Mouse (Mus musculus) stomach, postnatal 0 days (tissue): ENCODE results near the gene Rtl5. TPM values are rescaled to one million over a fixed set of nuclear protein-coding genes. Genes with fewer than 3 reads are reported as not detected.
A peak's percentile ranks its signal among the peaks of the same experiment; 100 is the strongest.

Experiments used
- ATAC-seq: fragments of 200-750 bp; cut with Nextera tagmentation; 2 replicates; pipeline ENCODE4 v1.8.0; 2017; ENCODE audit not compliant: low FRiP score, low TSS enrichment
- DNase-seq: peaks from one replicate; pipeline ENCODE4 v3.0.0-alpha.2; 2016; ENCODE audit warnings: low spot score
- H3K27ac ChIP-seq: fragments of 300-500 bp; sonication (generic); replicated peaks from 2 replicates; pipeline ENCODE4 v1.5.1; 2014; ENCODE audit warnings: mild to moderate bottlenecking, control low read depth
- H3K27me3 ChIP-seq: fragments of 300-500 bp; sonication (generic); 2 replicates; pipeline ENCODE4 v1.6.1; 2014; ENCODE audit warnings: low read length; ENCODE audit not compliant: control insufficient read depth, insufficient read depth
- H3K36me3 ChIP-seq: fragments of 300-500 bp; sonication (generic); 2 replicates; pipeline ENCODE4 v1.6.1; 2014; ENCODE audit warnings: low read length, mixed read lengths; ENCODE audit not compliant: control insufficient read depth, insufficient read depth
- H3K4me1 ChIP-seq: fragments of 300-500 bp; sonication (generic); replicated peaks from 2 replicates; pipeline ENCODE4 v1.6.1; 2014; ENCODE audit warnings: antibody characterized with exemption; ENCODE audit not compliant: control insufficient read depth, insufficient read depth
- H3K4me2 ChIP-seq: fragments of 300-500 bp; sonication (generic); replicated peaks from 2 replicates; pipeline ENCODE4 v1.6.1; 2014; ENCODE audit warnings: low read depth, mild to moderate bottlenecking, control low read depth, moderate library complexity
- H3K4me3 ChIP-seq: fragments of 300-500 bp; sonication (generic); 2 replicates; pipeline ENCODE4 v1.5.1; 2014; ENCODE audit warnings: low read depth, low read length, control low read depth
- H3K9ac ChIP-seq: fragments of 300-500 bp; sonication (generic); 2 replicates; pipeline ENCODE4 v1.6.1; 2014; ENCODE audit warnings: mild to moderate bottlenecking, low read length, control low read depth, mixed read lengths
- H3K9me3 ChIP-seq: fragments of 300-500 bp; sonication (generic); 2 replicates; pipeline ENCODE4 v1.6.1; 2016; ENCODE audit warnings: low read length; ENCODE audit not compliant: control insufficient read depth
- CTCF ChIP-seq: IDR thresholded peaks from 2 replicates; pipeline ENCODE4 v1.5.1; 2016; ENCODE audit warnings: antibody characterized with exemption, low read depth, mild to moderate bottlenecking, moderate library complexity
- EP300 ChIP-seq: optimal IDR thresholded peaks from 2 replicates; pipeline ENCODE3; 2016; ENCODE audit warnings: antibody characterized with exemption
- WGBS: fragments of 180-500 bp; shearing (Covaris S2); extraction: QIAGEN DNeasy Blood & Tissue Kit; methylation state at CpG from one replicate; pipeline ENCODE4 v1.1.7; 2014; 5-methylcytosine and 5-hydroxymethylcytosine counted together
- polyA plus RNA-seq: library from polyadenylated mRNA; unstranded; fragments of >200 nt; fragmentation: Nextera tagmentation; extraction: Ambion mirVana; gene quantifications from 2 replicates; pipeline ENCODE4 v1.2.1, GENCODE M21; 2015

The Rtl5 gene
- polyA plus RNA-seq, 1 experiment from 2014 or later, result 0.64 TPM

DNA sequence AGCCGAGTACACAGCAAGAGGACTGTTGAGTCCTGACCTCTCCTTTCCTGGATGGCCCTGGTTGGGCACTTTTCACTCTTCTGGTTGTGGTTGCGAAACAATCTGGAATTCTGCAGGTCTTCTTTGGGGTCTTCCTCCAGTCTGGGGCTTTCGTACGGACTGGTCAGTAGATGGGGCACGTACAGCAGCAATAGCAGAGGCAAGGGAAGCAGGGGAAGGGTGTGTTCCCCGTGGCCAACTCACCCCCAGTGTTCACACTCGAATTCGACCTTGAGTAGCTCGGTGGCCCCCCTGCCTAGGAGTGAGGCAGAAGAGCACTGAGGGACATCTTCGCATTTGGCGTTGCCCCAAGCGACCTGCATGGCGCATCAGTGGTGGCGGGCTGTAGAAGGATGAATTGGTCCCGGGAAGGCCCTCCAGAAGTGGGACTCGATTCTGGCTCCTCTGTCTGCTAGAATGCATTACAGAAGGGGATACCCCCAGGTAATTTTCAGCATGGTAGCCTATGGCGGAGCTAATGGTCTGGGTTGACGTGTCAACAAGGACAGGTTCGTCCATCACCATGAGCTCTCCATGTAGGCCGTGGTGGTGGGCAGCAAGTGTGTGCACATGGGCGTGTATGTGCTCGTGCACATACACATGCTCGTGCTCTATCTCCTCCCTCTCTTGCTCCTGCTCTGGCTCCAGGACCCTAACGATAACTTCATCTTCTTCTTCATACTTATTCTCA is 2.1 kb downstream of the Rtl5 start:
- H3K4me3 ChIP-seq, result no peak overlapping the region
- no peaks in the 10 kb centered on the region for H3K27me3 ChIP-seq
- H3K9ac ChIP-seq, result no peak overlapping the region
- no peak overlapping the region for H3K27ac ChIP-seq
- DNase-seq (no peak), ATAC-seq (no peak)
- WGBS, result 90% methylated on average over 24 of the region's 24 CpGs
- no peaks in the 10 kb centered on the region for H3K36me3 ChIP-seq
- no peaks in the 10 kb centered on the region for H3K4me1 ChIP-seq
- TF ChIP-seq EP300, result no peak
- no peak for TF ChIP-seq CTCF
- H3K4me2 ChIP-seq, result no peak overlapping the region
- H3K9me3 ChIP-seq, result no peaks in the 10 kb centered on the region

DNA sequence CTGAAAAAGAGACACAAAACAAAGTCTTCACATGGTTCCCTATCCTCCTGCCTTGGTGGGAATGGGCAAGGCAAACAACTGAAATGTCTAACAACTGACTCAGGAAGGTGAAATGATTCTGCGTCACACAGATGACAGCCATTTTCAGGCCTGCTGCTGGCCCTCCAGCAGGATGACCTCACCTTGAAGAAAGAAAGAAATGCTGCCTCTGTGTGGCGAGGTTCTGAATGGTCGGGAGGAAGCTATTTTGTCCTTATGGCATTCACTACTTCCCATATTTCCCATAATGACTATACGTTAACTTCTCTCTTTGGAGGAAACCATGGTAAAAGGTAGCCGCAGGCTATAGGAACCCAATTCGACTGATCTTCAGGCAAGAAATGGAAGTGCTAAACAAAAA is 4.0 kb downstream of the Rtl5 start:
- no peak overlapping the region for H3K4me3 ChIP-seq
- DNase-seq, result peak; percentile 19

DNA sequence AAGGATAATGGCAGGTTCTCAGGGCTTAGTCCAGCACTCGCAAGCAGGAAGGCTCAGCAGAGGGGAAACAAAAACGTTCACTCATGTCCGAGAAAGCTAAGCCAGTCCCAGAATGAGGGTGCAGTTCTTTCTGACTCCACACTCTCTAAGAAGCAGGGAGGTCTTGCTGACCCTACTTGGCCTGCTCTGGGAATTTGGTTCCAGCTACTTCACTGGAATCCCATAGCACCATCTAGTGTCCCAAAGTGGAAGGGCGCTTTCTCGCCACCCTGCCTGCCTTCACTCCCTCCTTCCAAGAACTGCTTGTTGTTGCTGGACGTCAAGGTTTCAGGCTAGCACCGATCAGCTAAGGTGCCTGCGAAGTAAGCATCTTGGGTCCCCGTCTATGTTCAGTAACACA is 5.0 kb downstream of the Rtl5 start:
- H3K4me2 ChIP-seq, result no peak overlapping the region
- H3K4me3 ChIP-seq, result no peak overlapping the region
- no peak overlapping the region for H3K27ac ChIP-seq
- ATAC-seq, result peak; percentile 55; the same call in 1 of the 2 replicates
- no peaks in the 10 kb centered on the region for H3K27me3 ChIP-seq
- H3K9ac ChIP-seq, result no peak overlapping the region
- no peaks in the 10 kb centered on the region for H3K36me3 ChIP-seq
- TF ChIP-seq EP300, result no peak
- peak; percentile 92 for TF ChIP-seq CTCF
- no peaks in the 10 kb centered on the region for H3K9me3 ChIP-seq
- DNase-seq, result peak; percentile 73
- 21% methylated on average over 9 of the region's 9 CpGs for WGBS
- H3K4me1 ChIP-seq, result no peaks in the 10 kb centered on the region

More for the DNA sequence above, 4.0 kb downstream of the Rtl5 start:
- Histone ChIP-seq H3K27me3 (no peaks in the 10 kb centered on the region), H3K27ac (no peak overlapping the region), H3K9ac (no peak overlapping the region), H3K36me3 (no peaks in the 10 kb centered on the region), H3K4me2 (no peak overlapping the region), H3K4me1 (no peaks in the 10 kb centered on the region), H3K9me3 (no peaks in the 10 kb centered on the region)
- no peak for ATAC-seq
- WGBS, result 79% methylated on average over 6 of the region's 6 CpGs
- TF ChIP-seq CTCF (peak; percentile 44), EP300 (no peak)

DNA sequence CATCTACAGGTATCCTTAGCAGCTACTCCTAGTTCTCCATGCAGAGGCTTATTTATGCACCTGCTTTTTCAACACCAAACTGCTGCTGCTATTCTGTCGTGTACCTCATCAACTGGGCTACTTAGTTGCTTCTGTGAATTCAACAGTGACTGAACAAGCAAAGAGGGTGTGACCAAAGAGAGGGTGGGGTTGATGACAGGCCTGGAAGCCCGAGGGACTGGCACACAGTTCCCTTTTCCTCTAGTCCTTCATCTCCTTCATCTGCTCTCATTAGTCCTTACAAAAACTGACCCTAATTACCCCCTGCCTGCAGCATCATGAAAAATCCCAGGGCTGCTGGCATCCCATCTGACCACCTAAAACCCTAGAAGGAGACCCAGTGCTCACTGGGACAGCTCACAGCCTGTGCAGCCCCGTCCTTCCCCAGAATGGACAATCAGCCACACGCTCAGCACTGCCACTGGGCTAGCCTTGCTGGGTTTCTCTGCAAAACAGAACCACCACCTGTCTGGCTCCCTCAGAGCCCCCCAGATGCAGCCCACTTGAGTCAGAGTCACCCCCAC is 5.8 kb downstream of the Rtl5 start:
- no peaks in the 10 kb centered on the region for H3K27me3 ChIP-seq
- 51% methylated on average over 4 of the region's 4 CpGs for WGBS
- ATAC-seq (no peak), DNase-seq (no peak)
- no peak overlapping the region for H3K4me3 ChIP-seq
- H3K4me1 ChIP-seq, result no peaks in the 10 kb centered on the region
- H3K9me3 ChIP-seq, result no peaks in the 10 kb centered on the region
- H3K36me3 ChIP-seq, result no peaks in the 10 kb centered on the region
- TF ChIP-seq EP300, result no peak
- TF ChIP-seq CTCF, result no peak
- no peak overlapping the region for H3K9ac ChIP-seq
- no peak overlapping the region for H3K27ac ChIP-seq
- no peak overlapping the region for H3K4me2 ChIP-seq

DNA sequence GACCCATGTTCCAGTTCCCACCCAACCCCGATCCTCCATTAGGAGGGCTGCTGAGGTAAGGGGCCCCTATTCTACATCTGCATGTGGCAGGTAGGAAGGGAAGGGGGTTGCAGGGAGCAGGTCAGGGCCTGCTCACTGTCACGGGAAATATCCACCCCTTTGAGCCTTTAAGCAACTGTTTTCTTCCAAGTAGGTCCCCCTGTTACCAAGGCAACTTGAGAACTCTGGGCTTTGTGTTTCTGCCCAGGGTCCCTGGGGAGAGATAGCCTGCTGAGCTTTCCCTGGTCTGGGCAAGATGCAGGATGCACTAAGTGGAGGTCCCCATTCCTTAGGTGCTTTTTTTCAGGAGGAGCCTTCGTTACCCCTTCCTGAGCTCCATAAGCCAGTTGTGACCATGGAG is 7.0 kb downstream of the Rtl5 start:
- no peak overlapping the region for H3K4me2 ChIP-seq
- H3K27ac ChIP-seq, result no peak overlapping the region
- no peaks in the 10 kb centered on the region for H3K4me1 ChIP-seq
- H3K36me3 ChIP-seq, result no peaks in the 10 kb centered on the region
- WGBS, result 67% methylated on average over 3 of the region's 3 CpGs
- no peaks in the 10 kb centered on the region for H3K27me3 ChIP-seq
- H3K9ac ChIP-seq, result no peak overlapping the region
- H3K9me3 ChIP-seq, result no peaks in the 10 kb centered on the region
- no peak overlapping the region for H3K4me3 ChIP-seq
- no peak for ATAC-seq
- DNase-seq, result no peak
- TF ChIP-seq EP300, result no peak
- no peak for TF ChIP-seq CTCF

DNA sequence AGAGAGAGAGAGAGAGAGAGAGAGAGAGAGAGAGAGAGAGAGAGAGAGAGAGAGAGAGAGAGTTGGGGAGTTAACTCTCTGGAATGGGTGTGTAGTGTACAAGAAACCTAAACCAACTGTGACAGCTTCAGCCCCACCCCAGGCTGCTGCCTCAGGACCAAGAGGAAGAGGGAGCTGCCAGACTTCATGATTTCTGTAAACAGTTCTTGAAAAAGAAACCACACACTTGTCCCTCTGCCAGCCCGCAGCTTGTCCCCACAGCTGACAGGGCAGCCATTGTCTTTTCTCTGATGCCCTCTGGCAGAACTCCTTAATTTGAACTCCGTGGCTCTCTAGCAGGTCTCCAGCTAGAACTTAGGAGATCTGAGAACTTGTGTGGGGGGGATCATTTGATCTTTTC is 10.2 kb downstream of the Rtl5 start:
- H3K27ac ChIP-seq, result no peak overlapping the region
- H3K4me1 ChIP-seq, result no peaks in the 10 kb centered on the region
- 23% methylated on average over 2 of the region's 2 CpGs for WGBS
- no peak overlapping the region for H3K4me2 ChIP-seq
- H3K27me3 ChIP-seq, result no peaks in the 10 kb centered on the region
- ATAC-seq (no peak; the same call in 1 of the 2 replicates), DNase-seq (no peak)
- H3K4me3 ChIP-seq, result no peak overlapping the region
- no peak overlapping the region for H3K9ac ChIP-seq
- TF ChIP-seq CTCF, result no peak
- TF ChIP-seq EP300, result no peak
- H3K9me3 ChIP-seq, result no peaks in the 10 kb centered on the region
- H3K36me3 ChIP-seq, result no peaks in the 10 kb centered on the region
